Mouse (Mus musculus): ENCODE measurements around the gene Cfd.

DNA sequence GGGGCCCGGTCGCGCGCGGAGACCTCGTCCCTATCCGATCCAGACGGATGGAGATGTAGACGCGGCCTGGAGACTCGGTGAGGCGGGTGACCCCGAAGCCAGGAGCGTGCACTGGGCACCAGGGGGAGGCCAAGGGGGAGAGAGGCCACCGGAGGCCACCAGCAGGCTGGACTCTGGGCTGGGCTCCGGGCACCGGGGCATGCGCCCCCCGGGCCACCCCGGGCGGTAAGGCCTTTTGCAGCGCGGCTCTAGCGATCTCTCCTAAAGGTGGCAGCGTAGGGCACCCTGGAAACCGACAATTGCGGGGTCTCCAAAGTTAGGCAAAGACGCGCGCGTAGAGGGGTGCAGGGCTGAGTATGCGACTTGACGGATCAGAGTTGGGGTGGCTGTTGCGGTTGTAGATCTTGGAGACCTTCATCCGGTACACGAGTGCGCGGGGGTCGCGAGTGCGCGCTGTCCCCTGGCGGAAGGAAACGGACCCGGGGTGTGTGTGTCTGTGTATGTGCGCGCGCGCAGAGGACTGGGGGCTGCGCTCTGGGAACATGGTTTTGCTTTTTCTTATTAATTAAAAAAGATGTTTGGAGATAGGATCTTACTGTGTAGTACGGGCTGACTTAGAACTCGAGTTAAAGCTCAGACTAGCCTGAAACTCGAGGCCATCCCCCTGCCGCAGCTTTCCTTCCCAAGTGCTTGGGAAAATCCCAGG is 36.8 kb downstream of the Cfd start:
- no peak for TF ChIP-seq CTCF (IDR thresholded peaks at IDR 0.05; ENCODE audit: extremely low read depth, insufficient read length, insufficient replicate concordance, low read depth, low read length)
- TF ChIP-seq POLR2A (IDR thresholded peaks at IDR 0.05; ENCODE audit: low read depth, low read length) = no peak

All from small intestine, adult 2 months (tissue).